Mouse (Mus musculus) spleen, embryonic (tissue): ENCODE results near the gene Nr2f2.

ENCODE experiments used
- CTCF ChIA-PET: fragments of 350-600 bp; sonication (Branson Sonifier 250); formaldehyde crosslinking; loops from one replicate; lab custom pipeline; 2022; lab: Charles Lee

The Nr2f2 gene

DNA sequence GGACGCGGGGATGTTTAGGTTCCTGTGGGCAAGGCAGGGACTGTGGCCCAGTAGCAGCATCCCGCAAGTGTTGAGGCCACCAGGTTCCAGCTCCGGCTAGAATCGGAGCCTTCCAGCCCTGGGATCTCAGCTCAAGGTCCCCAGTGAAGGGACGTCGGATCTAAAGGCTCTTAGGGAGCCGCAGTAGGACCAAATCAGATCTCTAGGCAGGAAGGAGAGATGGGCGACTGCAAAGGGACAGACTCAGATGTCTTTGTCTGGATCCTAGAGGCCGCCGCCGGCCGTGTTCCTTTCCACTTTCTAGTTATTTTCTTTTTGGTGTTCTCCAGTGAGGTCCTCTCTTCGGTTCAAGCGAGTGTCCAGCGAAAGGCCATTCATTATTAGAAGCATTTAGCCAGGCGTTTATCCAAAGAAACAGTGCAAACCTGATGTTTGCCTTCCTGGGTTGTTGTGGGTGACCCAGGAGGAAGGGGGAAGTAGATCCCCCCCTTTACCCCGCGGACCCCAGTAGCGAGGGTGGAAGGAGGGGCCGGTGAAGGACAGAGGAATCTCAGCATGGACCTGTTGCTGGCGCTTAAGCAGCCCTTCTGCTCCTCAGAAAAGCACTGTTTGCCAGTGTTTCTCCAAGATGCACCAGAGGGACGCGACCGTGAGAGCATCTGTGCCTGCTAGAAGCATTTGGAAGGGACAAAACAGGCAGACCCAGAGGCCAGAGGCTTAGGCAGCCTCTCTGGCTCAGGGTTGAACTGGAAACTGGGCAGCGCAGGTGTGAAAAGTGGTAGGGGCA is 34.3 kb downstream of the Nr2f2 start:
- CTCF ChIA-PET: interaction anchor here (0.6 kb wide), 1 partner anchor 13 kb away, joined by 8 read pairs; no protein-coding TSS in a partner anchor

DNA sequence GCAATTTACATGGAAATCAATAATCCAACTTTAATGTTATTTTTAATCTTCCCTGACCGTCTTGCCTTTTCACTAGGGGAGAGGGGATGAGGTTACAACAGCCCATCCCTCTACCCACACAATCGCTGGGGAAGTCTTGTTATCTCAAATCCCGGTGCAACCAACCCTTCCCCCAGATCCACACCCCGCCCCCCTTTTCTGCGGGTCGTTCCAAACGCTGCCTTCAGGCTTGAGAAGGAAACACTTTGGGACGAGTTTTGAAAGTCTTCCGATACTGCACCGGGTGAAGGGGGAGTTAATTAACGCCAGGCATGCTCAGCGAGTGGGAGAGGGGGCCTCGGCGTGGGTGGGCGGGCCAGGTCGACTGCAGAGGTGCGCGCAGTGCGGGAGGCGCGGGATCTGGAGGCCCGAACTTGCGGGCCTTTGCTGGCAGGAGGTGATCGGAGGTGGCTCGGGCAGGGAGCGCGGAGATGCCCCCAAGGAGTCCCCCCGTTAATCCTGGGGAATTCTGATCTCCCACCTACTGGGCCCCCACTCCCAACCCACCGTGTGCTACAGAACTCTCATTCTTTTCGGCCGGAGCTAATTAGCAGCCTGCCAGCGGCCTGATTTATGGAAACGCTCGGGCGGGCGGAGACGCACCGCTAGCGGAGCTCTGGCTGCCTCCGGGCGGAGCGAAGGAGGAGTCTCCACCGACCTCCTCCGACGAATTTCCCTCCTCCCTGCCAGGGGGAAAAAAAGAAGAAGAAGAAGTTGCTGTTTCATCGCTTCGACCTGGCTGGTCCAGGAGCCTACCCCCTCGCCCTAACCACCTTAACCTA is 35.1 kb downstream of the Nr2f2 start:
- CTCF ChIA-PET: no interaction called here

DNA sequence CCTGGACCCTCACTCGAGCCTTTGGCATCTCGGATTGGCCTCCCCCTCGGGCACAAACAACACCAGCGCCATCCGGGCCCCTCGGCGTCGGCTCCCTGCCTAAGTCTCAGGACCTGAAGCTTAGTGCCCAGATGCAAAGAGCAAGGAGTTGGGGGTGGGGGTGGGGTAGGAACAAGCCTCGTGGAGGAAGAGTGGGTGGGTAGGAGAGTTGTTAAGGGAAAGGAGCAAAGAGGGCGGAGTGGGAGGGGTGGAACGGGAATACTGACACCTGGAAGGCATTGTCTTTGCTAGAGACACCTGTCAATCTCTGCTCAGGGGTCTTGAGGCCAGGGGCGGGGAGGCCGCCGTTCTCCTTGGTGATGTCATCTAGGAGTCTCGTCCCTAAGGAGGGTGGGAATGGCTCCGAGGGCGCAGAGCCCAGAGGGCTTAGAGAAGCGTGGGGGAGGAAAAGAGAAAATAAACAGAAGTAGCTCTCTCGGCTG is 35.7 kb downstream of the Nr2f2 start:
- CTCF ChIA-PET: no interaction called here

DNA sequence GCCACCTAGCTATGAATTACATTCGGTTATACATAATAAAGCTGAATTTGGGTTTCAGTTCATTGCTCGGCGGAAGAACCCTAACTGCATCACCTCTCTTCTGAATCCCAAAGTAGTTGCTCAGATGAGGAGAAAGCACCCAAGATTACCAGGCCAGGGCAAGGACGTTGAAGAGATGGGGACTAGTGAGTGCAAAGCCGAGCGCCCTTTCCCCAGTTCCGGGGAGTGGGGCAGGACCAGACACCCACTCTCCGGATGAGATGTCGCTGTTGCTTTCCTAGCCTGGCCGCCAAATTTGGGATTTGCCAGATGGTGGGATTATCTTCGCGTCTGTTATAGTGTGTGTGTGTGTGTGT is 36.4 kb downstream of the Nr2f2 start:
- CTCF ChIA-PET: no interaction called here

DNA sequence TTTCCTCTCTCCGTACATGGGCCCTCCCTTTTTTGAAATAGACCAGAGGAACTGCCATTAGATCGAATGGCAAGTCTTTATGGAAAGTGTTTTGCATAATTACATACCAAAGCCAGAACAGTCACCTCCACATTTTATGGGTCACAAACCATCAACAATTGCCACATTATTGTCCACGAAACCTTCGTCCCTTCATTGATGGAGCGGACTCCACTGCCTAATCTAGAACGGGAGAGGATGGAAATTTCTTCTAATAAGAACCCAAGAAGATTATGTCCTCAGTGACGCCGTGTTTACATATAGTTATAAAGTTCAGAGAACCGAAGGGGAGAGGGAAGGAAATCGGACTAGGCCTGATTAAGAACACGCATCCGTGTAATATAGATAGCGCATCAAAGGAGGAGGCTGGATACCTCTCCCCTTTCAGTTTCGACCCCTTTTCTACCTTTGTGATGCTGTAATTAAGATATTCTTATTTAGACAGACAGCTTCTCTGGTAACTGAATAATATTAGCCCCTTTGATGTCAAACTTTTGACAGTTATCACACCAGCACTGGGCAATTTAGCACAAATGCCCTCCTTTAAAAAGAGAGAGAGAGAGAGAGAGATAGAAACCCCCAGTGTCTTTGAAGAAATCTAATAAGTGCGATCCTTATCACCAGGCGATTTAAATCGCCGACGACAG is 36.9 kb downstream of the Nr2f2 start:
- CTCF ChIA-PET: no interaction called here

DNA sequence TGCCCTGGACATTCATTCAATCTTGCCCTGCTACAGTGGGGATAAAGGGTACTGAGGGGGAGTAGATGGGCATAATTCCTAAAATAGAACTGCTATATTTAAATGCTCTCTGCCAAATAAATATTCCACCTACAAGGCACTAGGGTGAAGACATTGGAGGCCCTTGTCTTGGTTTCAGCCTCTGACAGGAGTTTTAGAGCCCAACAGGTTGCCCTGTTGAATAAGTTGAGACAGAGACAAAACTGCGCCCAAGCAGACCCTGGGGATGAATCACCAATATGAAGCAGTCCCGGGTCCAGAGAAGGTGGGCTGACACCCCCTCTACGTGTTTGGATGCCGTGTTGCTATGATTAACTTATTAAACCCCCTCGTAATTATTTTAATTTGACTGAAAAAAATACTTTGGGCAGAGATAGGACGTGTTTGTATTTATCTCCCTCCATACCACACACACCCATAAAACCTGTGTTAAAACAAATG is 37.5 kb downstream of the Nr2f2 start:
- CTCF ChIA-PET: no interaction called here

DNA sequence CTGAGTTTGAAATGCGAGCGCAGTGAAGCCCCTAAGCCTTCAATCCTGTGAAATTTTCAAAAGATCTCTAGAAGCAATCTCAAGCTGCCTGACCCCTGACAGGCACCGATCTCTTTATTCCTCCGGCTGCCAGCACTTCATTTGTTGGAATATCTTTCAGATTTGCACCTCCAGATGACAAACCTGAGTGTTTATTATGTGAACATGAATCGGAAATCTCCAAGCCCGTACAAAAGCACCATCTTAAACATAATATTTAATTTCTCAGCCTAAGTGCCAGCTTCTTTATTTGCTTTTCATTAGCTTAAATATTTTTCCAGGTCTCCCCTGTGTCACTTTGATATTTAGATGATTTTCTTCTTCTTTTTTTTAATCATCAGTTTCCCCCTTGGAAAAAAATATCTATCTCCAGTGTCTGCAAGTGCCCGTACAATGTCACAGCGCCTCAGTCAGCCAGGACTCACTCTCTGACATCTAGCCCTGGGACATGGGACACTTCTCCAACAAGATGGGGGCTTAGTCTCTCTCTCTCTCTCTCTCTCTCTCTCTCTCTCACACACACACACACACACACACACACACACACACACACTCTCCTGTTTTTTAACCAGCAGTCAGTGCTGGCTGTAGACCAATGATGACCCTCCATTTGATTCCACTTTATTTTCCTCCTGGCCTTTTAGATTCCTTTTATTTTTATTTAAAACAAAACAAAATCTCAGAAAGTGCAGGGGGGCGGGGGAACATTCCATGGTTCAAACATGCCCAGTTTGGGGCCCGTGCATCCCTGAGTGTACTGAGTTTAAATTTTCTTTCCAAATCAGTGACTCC is 38.1 kb downstream of the Nr2f2 start:
- CTCF ChIA-PET: no interaction called here

DNA sequence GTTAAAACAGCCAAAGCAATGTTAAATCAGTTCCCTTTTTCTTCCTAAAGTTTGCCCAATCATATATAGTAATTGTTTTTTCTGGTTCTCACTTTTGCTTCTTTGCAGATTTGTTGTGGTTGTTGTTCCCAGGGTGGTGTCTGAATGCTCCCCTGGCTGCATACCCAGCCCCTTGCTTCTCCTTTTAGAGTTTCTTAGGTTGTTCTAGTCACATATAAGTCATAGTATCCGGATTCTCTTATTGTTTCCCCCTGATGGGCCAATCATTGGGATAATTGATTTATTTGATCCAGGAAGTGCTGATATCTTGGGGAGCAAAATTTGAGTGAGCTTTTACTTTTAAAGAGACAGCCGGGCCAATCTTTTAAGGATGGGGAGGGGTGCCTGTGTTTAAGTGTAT is 39.3 kb downstream of the Nr2f2 start:
- CTCF ChIA-PET: no interaction called here

DNA sequence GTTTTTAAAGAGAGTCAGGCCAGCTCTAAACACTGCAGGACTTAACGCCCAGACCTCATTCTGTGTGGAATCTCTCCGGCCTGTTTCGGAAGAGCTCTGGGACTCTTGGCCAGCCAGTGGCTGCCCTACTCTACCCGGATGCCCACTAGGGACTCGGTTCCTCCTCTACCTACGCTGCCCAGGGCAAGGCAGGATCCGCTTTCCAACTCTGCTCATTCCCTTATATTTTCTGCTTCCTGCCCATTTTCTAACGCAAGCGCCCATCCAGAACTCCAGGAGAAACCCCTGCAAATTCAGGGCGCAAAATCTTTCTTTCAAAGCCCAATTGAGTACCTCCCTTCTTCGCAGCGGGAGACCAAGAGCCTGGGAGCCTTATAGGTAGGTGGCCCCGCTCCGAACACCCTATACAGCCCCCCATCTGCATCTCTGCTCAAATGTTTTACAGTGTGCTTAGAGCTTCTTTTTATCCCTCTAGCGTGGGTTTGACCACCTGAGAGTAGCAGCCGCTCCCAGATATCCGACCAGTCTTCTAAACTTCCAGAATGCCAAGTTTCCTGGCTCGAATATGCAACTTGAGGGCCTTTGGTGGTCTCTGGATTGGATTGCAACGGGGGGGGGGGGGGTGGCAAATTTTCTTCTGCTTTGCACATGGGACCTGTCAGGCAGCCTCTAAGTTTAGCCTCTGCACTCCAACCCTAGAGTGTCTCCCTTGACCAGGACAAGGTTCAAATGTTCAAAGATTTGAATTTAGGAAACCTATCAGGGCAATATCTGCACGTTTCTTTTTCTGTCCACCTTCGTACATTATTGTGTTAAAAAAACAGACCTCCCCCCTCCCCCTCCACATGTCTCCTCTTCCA is 40.1 kb downstream of the Nr2f2 start:
- CTCF ChIA-PET: no interaction called here

DNA sequence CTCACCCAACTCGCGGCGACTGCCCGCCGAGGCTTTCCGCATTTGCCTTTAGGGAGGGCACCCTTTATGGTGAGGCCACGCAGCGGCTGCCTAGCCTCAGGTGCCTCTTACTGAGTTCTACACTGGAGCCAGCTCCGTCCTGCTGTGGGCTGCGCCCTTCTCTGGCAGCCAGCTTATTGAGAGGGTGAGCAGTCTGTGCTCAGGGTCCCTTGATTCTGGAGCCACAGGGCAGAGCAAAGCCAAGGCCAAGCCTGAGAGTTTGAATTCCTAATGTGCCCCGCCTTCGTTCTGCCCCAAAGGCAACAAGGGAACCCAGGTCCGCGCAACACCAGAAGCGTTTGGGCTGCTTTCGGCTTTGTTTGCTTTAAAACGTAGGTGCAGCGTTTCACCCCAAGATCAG is 41.2 kb downstream of the Nr2f2 start:
- CTCF ChIA-PET: interaction anchor here (0.7 kb wide), 1 partner anchor 256 kb away, joined by 3 read pairs; no protein-coding TSS in a partner anchor

DNA sequence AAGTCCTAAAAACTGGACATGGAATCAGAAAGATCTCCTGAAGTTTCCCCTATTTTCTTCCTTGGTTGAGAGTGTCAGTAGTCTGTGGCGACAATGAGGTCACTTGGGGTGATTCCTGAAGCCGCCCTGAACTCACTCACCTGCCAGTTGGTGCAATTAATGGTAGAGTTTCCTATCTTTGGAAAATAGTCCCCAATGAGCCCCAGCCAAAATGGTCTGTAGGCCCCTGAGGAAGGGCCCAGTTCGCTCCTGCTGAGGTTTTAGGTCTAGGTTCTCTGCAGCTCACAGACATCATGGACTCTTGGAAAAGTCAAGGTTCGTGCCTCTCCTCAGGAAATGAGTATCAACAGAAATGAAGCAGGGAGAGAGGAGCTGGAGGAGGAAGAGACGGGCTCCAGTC is 42.0 kb downstream of the Nr2f2 start:
- CTCF ChIA-PET: interaction anchor here (0.7 kb wide), 1 partner anchor 256 kb away, joined by 3 read pairs; no protein-coding TSS in a partner anchor

DNA sequence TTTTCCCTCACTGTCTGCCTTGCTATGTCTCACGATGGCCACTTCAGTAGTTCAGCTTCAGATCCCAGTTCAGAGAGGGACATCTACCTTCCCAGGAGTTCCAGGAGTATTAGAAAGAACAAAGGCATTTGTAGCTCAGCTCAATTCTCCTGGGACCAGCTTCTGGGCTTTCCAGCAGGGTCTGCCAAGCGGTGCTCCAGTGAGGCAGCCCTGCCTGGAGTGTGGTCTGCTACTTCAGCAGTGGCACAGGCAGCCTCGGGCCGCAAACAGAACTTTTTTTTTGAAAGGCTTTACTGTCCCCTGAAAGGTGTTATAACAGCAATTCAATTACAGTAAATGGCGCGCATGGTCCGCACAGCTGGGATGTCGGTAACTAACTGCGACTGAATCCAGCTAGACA is 42.5 kb downstream of the Nr2f2 start:
- CTCF ChIA-PET: no interaction called here

DNA sequence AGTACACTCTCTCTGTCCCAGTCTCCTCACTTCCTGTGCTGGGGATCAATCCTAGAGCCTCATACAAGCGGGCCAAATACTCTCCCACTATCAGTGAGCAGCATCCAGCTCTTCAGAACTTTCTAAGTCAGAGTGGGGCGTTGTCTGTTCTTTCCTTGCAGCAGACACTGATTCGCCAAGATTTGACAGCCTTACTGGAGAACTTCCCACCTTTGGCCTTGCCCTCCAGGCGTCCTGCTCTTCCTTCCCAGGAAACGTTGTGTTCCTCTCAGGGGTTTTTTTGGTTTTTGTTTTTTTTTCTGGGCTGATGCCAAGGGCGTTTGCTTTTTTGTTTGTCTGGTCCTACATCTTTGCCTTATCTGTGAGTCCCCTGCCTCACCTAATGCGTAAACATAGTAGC is 60.8 kb downstream of the Nr2f2 start:
- CTCF ChIA-PET: no interaction called here

DNA sequence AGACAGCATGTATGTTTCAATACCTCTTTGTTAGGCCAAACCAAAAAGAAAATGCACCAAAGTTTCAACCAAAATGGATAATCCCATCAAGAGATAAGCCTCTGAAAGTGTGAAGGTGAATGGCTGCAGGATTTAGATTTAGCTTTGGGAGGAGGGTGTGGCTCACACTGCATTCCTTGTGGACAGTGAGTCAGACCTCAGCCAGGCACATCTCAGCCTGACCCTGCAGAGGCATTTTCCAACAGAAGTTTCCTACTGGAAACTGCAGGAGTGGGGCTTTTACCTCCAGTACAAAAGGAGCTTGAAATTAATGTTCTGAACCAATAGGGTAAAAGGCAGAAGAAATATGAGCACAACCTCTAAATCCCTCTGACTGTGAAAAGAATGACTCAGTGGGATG is 62.1 kb downstream of the Nr2f2 start:
- CTCF ChIA-PET: no interaction called here
